Mouse (Mus musculus) spleen, postnatal 4 days (tissue): ENCODE data around the gene Mettl18.

Source experiments
- DNase-seq, 2 experiments: peaks; one replicate each; pipeline ENCODE4 v3.0.0; 2022; ENCODE audit warnings: low spot score in 2 of 2

The Mettl18 gene

DNA sequence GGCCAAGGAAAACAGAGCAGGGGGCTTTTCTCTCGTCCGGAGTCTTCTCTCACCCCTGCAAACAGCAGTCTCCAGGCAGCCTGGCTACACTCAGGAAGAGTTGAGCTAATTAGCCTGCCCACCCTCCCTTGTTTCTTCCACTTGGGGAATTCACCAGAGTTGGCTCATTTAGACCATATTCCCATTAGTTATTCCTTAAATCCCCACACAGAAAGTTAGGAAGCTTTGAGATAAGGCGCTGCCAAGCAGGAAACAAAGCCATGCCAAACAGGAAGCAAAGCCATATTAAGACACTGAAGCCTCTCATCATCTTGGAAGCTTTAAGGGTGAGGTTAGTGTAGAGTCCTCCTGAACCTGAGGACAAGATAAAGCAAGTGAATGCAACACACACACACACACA lies 48.9 kb downstream of the Mettl18 start:
- no peak for DNase-seq
